Mouse (Mus musculus): Measurements from ENCODE around the gene Mrpl24.

GRCm38 (mm10) chr3:87946541-87946860 lies 27.2 kb downstream of the Mrpl24 start:
- TF ChIP-seq CTCF (IDR thresholded peaks at IDR 0.05; ENCODE audit: low read depth, low read length): no peak
- TF ChIP-seq POLR2A (IDR thresholded peaks at IDR 0.05; ENCODE audit: extremely low read depth, insufficient read depth, low read length): no peak
